Mouse (Mus musculus): ENCODE data around the gene Fancc. TPM values are rescaled to one million over a fixed set of nuclear protein-coding genes. Genes with fewer than 3 reads are reported as not detected.

Gene Fancc
- total RNA-seq, 2 experiments from 2014 or later, result 3.5 to 6.7 TPM

DNA sequence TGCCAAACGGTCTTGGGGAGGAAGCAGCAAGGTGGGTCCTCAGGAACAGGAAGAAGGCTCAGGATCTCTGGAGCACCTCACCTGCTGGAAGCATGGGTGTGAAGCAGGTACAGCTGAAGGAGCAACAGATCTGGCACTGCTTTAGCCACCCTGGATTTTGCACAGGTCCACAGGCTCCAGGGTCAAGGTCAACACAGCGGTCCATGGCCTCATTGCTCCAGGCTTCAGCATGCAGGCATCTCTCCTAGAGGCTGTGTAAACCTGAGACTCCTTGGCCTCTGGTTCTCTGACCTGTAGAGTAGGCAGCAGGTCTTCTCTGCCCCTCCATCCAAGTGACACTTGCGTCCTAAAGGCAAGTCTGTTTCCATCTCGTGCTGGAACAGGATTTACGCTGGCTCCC, 198.1 kb downstream of the Fancc start:
- DNase-seq, result no peak
- intact Hi-C loops (cut with DNase I), result no loop called here

DNA sequence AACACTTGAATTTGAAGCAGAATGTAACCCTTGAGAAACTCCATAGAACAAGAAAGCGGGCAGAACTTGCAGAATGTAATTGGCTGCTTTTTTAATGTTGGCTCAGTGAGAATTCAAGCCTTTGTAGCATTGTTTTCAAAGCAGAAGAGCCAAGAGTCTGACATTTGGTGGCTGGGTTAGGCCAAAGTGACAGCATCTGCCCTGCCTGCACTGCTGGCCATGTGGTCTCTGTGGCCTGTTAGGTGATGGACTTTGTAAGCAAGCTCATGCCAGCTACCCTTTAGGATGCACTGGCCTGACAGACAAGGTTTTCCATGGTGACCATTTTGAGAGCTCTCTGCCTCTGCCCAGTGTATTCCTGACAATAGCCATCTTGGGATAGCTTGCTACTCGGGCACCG, 199.1 kb downstream of the Fancc start:
- no peak for DNase-seq
- intact Hi-C loops (cut with DNase I), result no loop called here

DNA sequence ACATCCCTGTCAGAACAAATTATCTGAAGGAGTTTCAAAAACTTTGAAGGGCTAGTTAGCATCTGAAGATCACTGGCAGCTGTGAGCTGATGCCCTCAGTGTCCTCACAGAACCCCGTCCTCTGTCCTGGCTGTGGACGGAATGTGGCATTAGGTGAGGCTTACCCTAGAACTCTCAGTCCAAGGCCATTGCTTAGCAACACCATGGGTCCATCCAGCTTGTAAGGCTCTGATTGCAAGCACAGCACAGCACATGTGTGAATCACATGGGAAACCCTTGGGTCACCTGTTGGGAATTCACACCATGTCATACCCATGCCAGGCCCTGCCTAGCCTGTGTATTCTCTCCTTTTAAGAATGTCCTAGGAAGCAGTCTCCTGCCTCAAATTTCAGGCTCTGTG, 200.1 kb downstream of the Fancc start:
- DNase-seq, result no peak
- intact Hi-C loops (cut with DNase I), result no loop called here

DNA sequence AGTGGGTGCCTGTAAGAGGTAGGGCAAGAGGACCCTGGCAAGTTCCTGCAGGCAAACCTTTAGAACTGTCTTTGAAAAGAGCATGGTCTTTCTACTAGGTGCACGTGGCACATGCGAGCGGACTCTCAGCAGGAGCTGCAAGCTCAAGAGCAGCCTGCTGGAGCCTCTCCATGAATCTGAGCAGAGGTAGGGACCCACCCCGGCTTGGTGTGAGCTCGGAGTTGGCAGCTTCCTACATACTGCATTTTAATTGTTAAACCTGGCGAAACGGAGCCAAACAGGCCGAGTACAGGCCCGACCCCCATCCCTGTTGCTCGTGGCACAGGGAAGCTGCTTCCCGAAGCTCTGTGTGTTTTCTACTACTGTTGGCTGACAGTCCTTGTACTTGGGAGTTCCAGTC, 200.8 kb downstream of the Fancc start:
- intact Hi-C loops (cut with DNase I), result no loop called here
- DNase-seq, result no peak

DNA sequence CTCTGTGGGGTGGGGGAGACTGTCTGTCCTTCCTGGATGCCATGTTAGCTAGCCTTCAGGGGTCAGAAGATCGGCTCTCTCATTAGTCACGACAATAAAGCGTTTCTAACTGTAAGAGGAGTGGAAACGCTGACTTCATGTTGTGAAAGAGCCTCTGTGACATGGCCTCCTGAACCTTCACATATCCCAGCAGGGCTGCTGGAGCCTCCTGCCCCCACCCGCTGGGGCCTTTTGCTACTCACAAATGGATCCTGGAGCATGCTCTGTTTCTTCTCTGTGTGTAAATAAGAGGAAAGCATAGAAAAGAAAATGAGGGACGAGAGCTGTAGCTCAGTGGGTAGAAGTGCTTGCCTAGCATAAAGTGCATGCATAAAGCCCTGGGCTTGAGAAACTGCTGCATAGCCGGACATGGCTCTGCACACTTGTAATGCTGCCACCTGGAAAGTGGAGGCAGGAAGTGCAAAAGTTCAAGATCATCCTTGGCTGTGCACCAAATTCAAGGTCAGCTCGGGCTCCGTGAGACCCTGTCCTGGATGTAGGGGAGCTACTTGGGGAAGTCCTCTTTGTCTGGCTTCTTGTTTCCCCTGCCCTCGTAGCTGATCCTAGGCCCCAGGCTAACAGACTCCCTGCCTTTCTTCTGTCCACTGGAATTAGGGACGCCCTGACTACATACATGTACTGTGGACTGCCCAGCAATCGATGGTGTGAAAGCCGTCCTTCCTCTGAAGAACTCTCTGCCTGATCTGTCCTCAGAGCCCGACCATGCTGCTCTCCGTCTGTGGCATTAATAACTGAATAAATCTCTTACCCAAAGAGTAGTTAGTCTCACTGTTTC, 202.5 kb downstream of the Fancc start:
- intact Hi-C loops (cut with DNase I), result loop anchor here (1.0 to 5.0 kb wide), 2 partner anchors 15 to 42 kb away; no protein-coding TSS in a partner anchor
- peak in 1 of 2 experiments; percentile 52 for DNase-seq

DNA sequence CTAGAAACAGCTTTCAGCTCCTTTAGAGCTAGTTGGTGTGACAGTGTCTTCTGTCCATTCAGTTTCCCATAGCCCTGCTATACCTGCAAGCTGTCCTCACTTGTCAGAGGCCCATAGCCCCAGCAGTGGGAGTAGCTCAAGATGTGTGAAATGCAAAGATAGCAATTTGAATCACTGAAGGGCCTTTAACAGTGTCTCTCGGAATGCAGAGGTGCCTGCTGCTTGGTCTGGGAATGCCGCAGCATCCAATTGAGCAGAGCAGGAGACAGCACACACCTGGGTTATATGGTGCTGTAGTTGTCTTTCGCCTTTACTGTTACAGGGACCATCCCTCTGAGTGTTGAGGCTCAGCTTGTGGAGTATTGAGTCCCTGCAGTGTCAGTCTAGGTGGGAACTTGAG, 203.4 kb downstream of the Fancc start:
- intact Hi-C loops (cut with DNase I), result loop anchor here (1.0 to 5.0 kb wide), 2 partner anchors 14 to 41 kb away; no protein-coding TSS in a partner anchor
- DNase-seq, result no peak

DNA sequence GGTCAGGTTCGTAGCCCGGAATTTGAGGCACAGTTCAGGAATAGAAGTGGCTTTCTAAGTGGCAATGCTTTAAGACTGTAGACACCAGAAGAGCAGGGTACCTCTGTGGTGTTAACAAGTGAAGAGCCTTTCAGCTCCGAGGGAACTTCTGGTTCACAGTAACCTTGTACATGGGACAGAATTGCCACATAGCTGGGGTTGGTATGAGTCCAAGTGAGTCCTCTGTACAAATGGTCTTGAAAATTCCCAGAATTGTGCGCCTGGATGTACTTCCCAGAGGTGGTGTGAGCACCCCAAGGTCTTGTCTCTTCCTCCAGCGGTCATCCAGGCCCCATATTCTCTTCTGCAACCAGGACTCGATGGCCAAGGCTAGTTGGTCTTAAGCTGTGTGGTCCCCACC, 206.1 kb downstream of the Fancc start:
- no peak for DNase-seq
- intact Hi-C loops (cut with DNase I), result loop anchor here (5.0 kb wide), 1 partner anchor 39 kb away; no protein-coding TSS in a partner anchor

DNA sequence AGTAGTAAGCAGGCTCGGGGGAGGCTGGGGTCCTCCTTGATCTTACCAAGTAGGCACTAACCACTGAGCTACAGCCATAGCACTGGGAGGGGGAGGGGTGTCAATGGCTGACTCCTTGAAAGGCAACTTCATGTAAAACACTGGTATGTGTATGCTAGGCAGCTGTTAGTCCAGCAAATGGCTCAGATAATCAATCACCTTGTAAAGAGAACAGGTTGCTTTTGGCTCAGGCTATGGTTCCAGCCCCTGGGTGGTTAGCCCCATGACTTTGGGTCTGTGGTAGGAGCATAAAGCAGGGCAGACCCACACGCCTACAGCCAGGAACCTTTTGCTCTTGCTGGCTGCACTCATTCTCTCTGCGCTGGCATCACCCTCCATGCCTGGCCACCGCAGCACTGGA, 207.0 kb downstream of the Fancc start:
- intact Hi-C loops (cut with DNase I), result loop anchor here (5.0 kb wide), 1 partner anchor 38 kb away; no protein-coding TSS in a partner anchor
- DNase-seq, result no peak

DNA sequence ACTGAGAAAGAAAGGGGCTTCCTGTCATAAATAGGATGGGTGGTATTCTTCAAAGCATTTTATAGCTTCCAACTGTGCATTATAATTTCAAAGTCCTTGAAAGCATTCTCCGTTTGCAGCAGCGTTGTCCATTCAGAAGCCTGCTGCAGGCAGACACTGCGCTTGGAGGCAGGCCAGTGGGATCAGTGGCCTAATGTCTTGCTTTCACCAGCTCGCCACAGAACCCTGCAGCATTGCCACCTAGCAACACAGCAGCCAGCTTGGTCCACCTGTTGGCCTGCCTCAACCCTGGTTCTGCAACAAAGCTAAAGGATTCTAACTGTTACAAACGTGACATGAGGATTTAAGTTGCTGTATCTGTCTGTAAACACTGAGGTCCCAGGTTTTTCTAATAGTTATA, 207.4 kb downstream of the Fancc start:
- no peak for DNase-seq
- intact Hi-C loops (cut with DNase I), result loop anchor here (5.0 kb wide), 1 partner anchor 37 kb away; no protein-coding TSS in a partner anchor

DNA sequence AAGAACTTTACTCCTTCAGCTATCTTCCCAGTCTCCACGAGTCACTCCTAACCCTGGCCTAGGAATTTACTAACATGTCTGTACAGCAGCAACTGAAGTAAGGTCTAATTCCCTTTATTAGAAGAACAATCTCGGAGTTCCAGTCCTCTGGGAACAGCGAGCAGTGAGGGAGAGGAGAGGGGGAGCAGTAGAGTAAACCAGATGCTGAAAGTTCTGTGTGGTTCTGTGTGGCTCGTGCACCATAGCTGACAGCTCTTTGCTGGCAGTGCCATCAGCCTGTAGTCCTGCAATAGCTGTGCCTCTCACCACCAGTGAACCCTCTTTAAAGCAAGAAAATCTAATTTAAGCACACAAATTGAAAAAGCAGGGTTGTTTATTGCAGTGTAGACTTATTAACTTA, 207.9 kb downstream of the Fancc start:
- intact Hi-C loops (cut with DNase I), result no loop called here
- DNase-seq, result no peak

DNA sequence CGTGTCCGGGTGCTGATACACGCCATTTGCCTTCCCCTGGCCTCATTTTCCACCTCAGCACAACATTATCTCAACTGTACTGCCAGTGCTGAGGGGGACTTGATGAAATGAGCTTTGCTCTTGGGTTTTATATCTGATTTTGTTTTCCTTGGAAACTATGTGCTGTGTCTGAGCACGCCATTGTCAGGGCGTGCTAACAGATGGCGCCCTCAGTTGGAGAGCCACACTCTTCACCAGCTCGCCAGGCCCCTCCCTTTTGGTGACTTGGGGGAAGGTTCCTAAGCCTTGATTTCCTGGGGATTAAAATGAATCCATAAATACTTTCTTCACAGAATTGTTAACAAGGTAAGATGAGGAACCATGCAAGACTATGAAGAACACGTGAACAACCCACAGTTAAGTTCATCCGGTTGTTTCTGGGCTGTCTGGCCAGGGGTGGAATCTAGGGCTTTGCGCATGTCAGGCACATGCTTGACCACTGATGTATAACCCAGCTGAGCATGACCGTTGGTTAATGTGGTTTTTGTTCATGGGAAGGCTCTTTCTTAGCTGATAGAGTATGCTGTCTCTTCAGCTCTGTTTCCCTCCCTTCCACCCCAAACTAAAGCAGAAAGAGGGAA, 210.5 kb downstream of the Fancc start:
- DNase-seq, result no peak
- intact Hi-C loops (cut with DNase I), result no loop called here

DNA sequence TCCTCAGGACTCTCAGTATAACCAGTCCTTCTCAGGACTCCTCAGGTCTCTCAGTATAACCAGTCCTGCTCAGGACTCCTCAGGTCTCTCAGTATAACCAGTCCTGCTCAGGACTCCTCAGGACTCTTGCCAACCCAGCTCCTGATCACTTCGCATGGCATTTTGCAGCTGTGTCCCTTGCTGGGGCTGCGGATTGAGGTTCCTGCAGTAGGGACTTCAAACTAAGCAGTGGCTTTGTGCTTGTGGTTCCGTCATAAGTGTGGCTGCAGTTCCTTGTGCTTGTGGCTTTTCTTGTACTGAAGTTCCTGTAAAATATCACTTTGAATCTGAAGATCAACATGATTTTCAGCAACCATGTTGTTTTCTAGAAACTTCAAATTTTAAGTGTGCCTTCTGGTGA, 212.3 kb downstream of the Fancc start:
- intact Hi-C loops (cut with DNase I), result no loop called here
- no peak for DNase-seq

DNA sequence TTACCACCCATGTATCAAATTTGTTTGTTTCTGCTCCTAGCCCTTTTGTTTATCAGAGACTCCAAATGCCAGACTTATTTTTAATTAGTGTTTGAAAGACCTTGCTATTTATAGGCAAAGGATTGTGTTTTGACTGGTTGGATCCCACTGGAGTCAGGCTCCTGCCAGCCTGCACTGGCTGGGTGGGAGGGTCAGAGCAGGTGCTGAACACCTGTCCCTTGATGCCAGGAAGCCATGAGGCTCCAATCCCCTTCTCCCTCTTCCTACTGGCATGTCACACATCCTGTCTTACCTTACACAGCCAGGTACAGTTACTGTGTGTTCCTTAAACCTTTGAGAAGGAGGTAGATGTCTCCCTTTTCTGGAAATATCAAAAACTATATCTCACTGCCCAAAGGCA, 213.8 kb downstream of the Fancc start:
- intact Hi-C loops (cut with DNase I), result no loop called here
- no peak for DNase-seq

DNA sequence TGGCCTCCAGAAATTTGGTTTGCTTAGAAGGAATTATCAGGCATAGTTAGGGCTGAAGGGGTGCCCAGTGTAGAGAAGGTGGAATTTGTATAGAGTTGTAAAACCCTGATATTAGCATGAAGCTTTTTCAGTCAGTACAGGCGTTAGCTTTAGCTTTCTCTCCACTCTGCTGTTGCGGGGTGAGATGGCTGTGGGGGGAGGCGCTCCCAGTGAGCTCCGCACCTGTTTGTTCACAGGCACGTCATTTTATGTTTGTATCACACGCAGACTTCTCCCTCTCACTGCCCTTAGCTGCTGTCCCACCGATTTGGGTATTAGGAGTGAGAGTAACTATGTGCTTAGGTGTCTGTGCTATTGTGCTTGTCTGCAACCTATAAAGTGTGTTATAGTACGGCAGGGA, 215.9 kb downstream of the Fancc start:
- intact Hi-C loops (cut with DNase I), result no loop called here
- DNase-seq, result no peak

DNA sequence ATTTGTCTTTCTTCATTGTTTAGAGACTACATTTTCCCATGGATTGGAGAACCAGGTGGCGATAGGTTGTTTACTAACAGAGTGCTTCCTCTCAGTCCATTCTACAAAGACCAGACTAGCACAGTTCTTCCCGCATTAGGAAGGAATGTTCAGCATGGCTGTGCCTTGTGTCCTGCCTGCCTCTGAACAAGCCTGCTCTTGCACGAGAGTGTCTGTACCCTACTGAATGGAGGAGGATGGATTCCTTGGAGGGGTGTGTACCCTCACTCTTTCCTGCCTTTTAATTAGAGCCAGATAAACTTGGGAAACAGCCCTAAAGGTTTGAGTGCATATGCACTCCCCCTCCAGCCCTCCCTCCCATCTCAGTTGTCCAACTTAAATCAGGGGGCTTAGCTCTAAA, 216.7 kb downstream of the Fancc start:
- intact Hi-C loops (cut with DNase I), result no loop called here
- no peak for DNase-seq

DNA sequence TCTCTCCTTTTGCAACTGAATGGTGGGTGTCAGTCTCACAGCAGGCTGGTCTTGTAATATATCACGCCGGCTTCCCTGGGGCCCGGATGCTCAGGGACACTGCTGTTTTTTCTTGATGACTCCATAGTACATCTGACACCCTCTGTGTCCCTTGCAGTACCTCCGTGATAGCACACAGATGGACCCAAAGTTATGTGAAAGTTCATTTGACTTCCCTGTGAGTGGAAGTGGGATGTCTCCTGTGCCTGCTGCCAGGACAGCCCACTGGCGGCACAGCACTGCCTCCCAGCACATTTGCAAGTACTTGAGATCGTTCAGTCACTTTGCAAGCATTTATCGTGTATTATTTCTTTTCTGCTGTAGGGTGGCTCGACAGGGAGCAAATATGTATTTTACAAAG, 217.3 kb downstream of the Fancc start:
- intact Hi-C loops (cut with DNase I), result loop anchor here (1.0 kb wide), 1 partner anchor 14 kb away; no protein-coding TSS in a partner anchor
- no peak for DNase-seq

DNA sequence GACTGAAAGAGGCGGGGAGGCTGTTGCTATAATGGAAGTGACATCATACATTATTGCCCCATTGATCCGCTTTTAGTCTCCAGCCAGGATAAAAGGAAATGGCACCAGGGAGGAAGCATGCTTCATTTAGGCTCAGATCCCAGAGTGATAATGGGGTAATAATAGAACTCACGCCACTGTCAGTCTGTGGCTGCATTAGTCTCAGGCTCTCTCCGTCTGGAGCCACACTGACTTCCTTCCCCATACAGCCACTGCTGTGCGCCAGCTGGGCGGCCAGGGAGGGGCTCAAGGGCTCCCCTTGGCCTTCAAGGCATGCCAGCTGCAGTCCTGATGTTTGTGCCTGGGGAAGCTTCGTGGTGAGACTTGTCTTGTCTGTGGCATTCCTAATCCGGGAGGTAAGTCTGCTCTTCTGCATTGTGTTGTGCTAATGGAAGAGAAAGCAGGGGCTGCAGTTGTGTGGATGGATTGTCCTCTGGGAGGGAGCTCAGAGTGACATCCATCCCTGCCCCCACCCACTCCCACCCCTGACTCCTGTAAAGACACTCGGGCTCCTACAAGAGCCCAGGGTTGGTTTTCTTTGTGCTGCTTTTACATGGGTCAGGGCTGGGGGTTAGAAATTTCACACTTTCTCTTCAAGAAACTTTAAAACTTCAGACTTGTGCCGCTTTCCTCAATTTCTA, 218.1 kb downstream of the Fancc start:
- peak; percentile 52 to 73 for DNase-seq
- intact Hi-C loops (cut with DNase I), result loop anchor here (1.0 kb wide), 2 partner anchors 15 to 22 kb away; no protein-coding TSS in a partner anchor

DNA sequence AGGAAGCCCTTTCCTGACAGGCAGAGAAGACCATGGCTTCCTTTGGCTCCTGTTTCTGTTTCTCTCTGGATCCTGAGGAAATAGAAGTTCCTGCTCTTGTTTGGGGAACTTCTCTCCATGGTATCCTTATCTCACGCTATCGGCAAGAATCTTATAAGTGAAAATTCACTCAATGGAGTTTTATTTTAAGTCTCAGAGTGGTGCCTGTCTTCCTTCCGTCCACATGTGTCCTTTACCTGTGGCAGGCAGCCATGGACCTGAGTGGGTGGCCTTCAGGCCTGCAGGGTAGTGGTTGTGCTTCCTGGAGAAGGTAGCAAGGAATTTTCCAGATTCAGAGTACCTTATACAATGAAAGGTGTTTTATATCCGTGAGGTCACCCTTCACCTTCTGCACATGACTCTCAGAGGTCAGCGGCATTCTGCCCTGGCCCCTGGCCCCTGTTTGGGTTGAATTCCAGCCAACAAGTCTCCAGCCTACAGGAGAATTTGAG, 218.9 kb downstream of the Fancc start:
- peak in 1 of 2 experiments; percentile 53 for DNase-seq
- intact Hi-C loops (cut with DNase I), result loop anchor here (1.0 kb wide), 1 partner anchor 21 kb away; no protein-coding TSS in a partner anchor

DNA sequence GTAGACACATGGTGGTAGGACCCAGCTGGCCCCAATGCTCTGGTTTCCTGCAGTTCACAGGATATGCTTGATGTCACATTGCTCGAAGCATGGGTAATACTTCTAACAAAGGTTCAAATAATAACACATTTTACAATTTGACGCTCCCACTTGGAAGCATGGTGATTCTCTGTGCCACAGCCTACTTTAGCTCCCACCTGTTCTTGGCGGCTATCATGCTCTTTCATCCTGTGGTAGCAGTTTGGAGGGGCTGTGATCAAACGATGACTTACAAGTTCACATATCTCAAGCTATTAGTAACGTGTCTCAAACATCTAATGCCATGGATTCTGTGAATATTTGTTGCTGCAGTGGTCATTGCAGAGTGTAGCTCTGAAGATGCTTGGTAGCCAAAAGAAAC, 219.8 kb downstream of the Fancc start:
- DNase-seq, result no peak
- intact Hi-C loops (cut with DNase I), result no loop called here

DNA sequence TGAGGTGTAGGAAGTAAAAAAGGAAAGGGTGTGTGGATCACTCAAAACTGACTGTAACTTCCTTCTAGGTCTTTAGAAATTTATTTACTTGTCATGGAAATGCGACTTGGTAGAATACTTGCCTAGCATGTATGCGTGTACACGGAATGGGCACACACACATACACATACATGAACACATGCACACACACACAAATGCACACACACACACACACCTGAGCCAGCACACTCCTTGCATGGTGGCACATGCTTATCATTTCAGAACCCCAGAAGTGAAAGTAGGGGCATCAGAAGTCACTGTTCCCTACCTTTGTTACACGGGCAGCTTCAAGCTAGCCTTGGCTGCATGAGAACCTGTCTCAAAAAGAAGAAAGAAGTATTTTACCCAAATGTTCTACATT, 220.7 kb downstream of the Fancc start:
- intact Hi-C loops (cut with DNase I), result no loop called here
- DNase-seq, result no peak
